Mouse (Mus musculus) hindbrain, embryonic 11.5 days (tissue): ENCODE measurements around the gene Tmem54. TPM values are rescaled to one million over a fixed set of nuclear protein-coding genes. Genes with fewer than 3 reads are reported as not detected.

Experiments
- ATAC-seq: fragments of 200-750 bp; cut with Nextera tagmentation; 2 replicates; pipeline ENCODE4 v1.8.0; 2017; ENCODE audit warnings: mild to moderate bottlenecking, moderate TSS enrichment, moderate library complexity; ENCODE audit not compliant: low FRiP score
- DNase-seq: peaks from one replicate; pipeline ENCODE4 v3.0.0-alpha.2; 2015; ENCODE audit warnings: low spot score
- H3K27ac ChIP-seq: fragments of 300-500 bp; sonication (generic); 2 replicates; pipeline ENCODE4 v1.5.1; 2014; ENCODE audit warnings: mild to moderate bottlenecking, low read depth, low read length
- H3K27me3 ChIP-seq: fragments of 300-500 bp; sonication (generic); 2 replicates; pipeline ENCODE4 v1.6.1; 2014; ENCODE audit warnings: mild to moderate bottlenecking, low read length, moderate library complexity, mixed read lengths; ENCODE audit not compliant: control insufficient read depth, insufficient read depth
- H3K36me3 ChIP-seq: fragments of 300-500 bp; sonication (generic); 2 replicates; pipeline ENCODE4 v1.6.1; 2014; ENCODE audit warnings: mild to moderate bottlenecking, low read length, moderate library complexity, mixed read lengths; ENCODE audit not compliant: control insufficient read depth, insufficient read depth
- H3K4me1 ChIP-seq: fragments of 300-500 bp; sonication (generic); replicated peaks from 2 replicates; pipeline ENCODE4 v1.6.1; 2014; ENCODE audit warnings: low read length, mixed read lengths; ENCODE audit not compliant: control insufficient read depth, insufficient read depth
- H3K4me2 ChIP-seq: fragments of 300-500 bp; sonication (generic); replicated peaks from 2 replicates; pipeline ENCODE4 v1.6.1; 2014; ENCODE audit warnings: mild to moderate bottlenecking, low read depth, low read length
- H3K4me3 ChIP-seq: fragments of 300-500 bp; sonication (generic); 2 replicates; pipeline ENCODE4 v1.5.1; 2014; ENCODE audit warnings: low read depth, low read length
- H3K9ac ChIP-seq: fragments of 300-500 bp; sonication (generic); 2 replicates; pipeline ENCODE4 v1.6.1; 2014; ENCODE audit warnings: low read depth, low read length
- H3K9me3 ChIP-seq: fragments of 300-500 bp; sonication (generic); 2 replicates; pipeline ENCODE4 v1.6.1; 2016; ENCODE audit warnings: low read length; ENCODE audit not compliant: control insufficient read depth
- WGBS: fragments of 180-500 bp; shearing (Covaris S2); extraction: QIAGEN DNeasy Blood & Tissue Kit; methylation state at CpG from one replicate; pipeline ENCODE4 v1.1.7; 2014; 5-methylcytosine and 5-hydroxymethylcytosine counted together
- polyA plus RNA-seq: library from polyadenylated mRNA; unstranded; fragments of >200 nt; fragmentation: Nextera tagmentation; extraction: Ambion mirVana; gene quantifications from 2 replicates; pipeline ENCODE4 v1.2.1, GENCODE M21; 2014

The Tmem54 gene
- polyA plus RNA-seq, 1 experiment from 2014 or later, result 1.4 TPM

GRCm38 (mm10) chr4:129140808-129141207, 35.5 kb downstream of the Tmem54 start:
- no peaks in the 10 kb centered on the region for H3K36me3 ChIP-seq
- DNase-seq (no peak), ATAC-seq (no peak)
- no peak overlapping the region for H3K4me2 ChIP-seq
- H3K4me3 ChIP-seq, result no peak overlapping the region
- WGBS, result 87% methylated on average over 4 of the region's 4 CpGs
- peaks cover 4% of the 10 kb centered on the region for H3K4me1 ChIP-seq
- H3K27ac ChIP-seq, result no peak overlapping the region
- H3K9me3 ChIP-seq, result no peaks in the 10 kb centered on the region
- peaks cover 21% of the 10 kb centered on the region for H3K27me3 ChIP-seq
- H3K9ac ChIP-seq, result no peak overlapping the region

DNA sequence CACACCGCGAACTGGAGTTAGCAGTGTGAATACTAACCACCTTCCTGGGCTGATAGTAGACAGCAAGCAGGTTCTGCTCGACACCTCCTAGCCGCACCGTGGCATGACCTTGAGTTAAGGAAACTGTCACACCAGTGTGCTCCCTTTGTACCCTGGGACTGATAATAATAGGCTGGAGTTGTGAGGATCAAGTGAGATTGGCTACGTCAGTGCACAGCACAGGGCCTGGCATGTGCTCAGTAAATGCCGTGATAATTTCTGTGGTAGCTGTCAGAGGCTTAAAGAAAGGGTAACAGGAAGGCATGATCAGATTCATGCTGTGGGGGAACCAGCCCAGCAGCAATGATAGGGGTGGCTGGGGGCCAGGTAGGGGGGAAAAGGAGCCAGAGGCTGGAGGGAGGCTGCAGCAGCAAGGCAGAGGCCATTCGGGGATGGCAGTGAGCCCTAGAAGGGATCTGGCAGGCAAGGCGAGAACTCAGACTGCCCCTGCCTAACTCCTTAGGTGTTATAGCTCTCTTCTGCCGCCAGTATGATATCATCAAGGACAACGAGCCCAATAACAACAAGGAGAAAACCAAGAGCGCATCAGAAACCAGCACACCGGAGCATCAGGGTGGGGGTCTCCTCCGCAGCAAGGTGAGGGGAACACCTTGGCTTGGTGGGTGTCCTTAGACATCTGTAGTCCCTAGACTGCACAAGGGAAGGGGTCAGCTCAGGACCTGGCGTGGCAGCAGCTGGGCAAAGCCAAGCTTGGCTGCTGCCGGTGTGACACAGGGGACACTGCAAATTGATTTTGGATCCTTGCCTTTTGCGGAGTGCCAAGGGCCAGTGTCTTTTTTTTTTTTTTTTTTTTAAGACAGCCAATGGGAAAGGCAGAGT, 36.5 kb downstream of the Tmem54 start:
- Histone ChIP-seq H3K27ac (no peak overlapping the region), H3K27me3 (peaks cover 17% of the 10 kb centered on the region), H3K36me3 (no peaks in the 10 kb centered on the region), H3K9ac (no peak overlapping the region), H3K4me3 (no peak overlapping the region), H3K4me1 (peaks cover 4% of the 10 kb centered on the region), H3K9me3 (no peaks in the 10 kb centered on the region), H3K4me2 (no peak overlapping the region)
- DNase-seq (no peak), ATAC-seq (no peak)
- 82% methylated on average over 17 of the region's 17 CpGs for WGBS

DNA sequence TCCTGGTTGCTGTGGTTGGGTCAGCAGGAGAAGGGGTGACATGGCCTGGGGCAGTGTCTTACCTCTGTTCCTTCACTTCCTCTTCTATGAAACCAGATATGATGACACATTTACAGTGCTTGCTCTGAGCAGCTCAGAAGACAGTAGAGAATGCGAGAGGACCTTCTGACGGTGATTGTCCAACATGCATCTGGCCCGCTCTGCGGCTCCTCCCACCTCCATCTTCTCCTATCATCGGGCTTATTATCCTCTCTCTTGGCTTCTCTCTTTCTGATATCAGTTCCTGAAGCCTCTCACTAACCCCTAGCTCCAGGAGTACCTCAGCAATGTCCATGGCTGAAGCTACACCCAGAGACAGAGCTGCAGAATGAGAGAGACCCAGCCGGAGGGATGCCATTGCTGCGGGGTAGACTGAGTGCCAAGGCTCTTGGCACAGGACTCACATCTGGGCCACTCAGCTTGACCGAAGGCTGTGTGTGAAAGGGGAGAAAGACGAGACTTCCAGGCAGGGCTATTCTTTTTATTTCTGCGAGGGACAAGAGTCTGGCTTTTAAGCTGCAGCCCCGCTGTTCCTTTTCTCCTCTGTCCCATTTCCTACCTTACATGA, 37.2 kb downstream of the Tmem54 start:
- H3K9me3 ChIP-seq, result no peaks in the 10 kb centered on the region
- no peaks in the 10 kb centered on the region; the same call in 1 of the 2 replicates for H3K4me1 ChIP-seq
- H3K27me3 ChIP-seq, result peaks cover 11% of the 10 kb centered on the region
- no peak overlapping the region for H3K27ac ChIP-seq
- ATAC-seq (no peak), DNase-seq (no peak)
- WGBS, result 89% methylated on average over 11 of the region's 11 CpGs
- H3K4me3 ChIP-seq, result no peak overlapping the region
- H3K36me3 ChIP-seq, result no peaks in the 10 kb centered on the region
- H3K9ac ChIP-seq, result no peak overlapping the region
- no peak overlapping the region for H3K4me2 ChIP-seq

DNA sequence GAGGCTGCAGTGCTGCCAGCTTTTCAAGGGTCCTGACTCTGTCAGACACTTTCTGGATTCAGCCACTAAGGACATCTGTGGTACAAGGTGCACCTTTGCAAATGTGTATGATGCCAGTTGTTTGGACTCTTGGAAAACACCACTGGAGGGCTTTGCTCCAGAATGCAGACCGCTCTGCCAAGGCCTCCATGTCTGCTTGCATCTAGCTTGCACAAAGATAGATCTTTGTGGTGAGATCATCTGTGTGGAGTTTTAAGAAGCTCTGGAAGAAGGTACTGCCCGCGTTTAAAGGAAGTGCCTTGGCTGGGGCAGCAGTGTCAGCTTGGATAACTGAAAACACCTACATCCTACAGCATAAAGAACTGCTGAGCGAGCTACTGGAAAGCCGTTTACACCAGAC, 38.2 kb downstream of the Tmem54 start:
- Histone ChIP-seq H3K36me3 (no peaks in the 10 kb centered on the region), H3K4me3 (no peak overlapping the region), H3K9me3 (no peaks in the 10 kb centered on the region), H3K9ac (no peak overlapping the region), H3K27ac (no peak overlapping the region), H3K27me3 (peaks cover under 1% of the 10 kb centered on the region), H3K4me1 (no peaks in the 10 kb centered on the region; the same call in 1 of the 2 replicates), H3K4me2 (no peak overlapping the region)
- ATAC-seq (no peak), DNase-seq (no peak)
- WGBS, result 88% methylated on average over 5 of the region's 5 CpGs

DNA sequence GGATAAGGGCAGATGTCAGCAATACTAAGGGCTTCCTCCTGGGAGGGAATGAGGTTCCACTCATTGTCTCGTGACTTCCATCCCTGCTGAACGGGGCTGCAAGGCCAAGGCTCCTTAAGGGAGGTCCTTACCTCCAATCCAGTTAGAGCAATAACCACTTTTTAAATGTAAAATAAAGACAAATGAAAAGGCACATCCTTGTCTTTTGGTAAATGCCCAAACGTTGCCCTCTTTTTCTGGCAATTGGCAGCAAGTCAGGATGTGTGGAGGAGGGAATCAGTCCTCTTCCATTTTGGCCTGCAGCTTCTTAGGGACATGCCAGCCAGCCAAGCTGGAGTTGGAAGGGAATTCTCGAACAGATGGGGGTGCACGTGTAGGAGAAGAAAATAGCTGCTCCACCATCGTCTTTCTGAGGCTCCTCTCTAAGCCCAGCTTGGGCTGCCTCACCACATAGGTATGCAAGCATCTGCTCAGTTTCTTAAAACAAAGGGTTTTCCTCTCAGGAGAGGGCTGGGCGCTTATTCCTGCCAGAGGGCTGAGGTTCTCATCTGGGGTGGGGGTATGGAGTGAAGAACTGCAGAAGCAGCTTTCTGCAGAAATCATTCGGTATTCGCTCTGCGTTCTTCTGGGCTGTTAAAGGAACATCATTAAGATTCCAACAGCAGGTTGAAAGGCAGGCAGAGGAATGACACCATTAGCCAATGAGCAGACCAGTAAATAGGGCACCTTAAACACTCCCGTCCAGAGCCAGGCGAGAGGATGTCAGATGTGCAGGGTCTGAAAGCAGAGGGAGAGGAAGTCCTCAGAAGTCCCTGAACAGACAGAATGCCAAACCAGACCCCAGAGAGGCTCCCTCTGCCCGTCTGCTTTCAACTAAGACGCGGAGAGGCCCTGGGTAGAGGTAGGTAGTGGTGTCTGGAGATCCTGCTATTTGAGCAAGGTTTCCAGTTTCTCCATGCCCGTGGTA, 39.3 kb downstream of the Tmem54 start:
- Histone ChIP-seq H3K27ac (no peak overlapping the region), H3K36me3 (no peaks in the 10 kb centered on the region), H3K9me3 (no peaks in the 10 kb centered on the region), H3K4me3 (no peak overlapping the region), H3K9ac (no peak overlapping the region), H3K4me1 (no peaks in the 10 kb centered on the region; the same call in 1 of the 2 replicates), H3K27me3 (no peaks in the 10 kb centered on the region), H3K4me2 (no peak overlapping the region)
- no peak for ATAC-seq
- 71% methylated on average over 16 of the region's 16 CpGs for WGBS
- DNase-seq, result no peak

GRCm38 (mm10) chr4:129145411-129145810, 40.1 kb downstream of the Tmem54 start:
- H3K36me3 ChIP-seq, result no peaks in the 10 kb centered on the region
- no peak for ATAC-seq
- DNase-seq, result no peak
- H3K27ac ChIP-seq, result no peak overlapping the region
- no peak overlapping the region for H3K4me2 ChIP-seq
- no peak overlapping the region for H3K9ac ChIP-seq
- no peaks in the 10 kb centered on the region for H3K27me3 ChIP-seq
- no peaks in the 10 kb centered on the region for H3K9me3 ChIP-seq
- no peaks in the 10 kb centered on the region; the same call in 1 of the 2 replicates for H3K4me1 ChIP-seq
- WGBS, result 75% methylated on average over 4 of the region's 4 CpGs
- no peak overlapping the region for H3K4me3 ChIP-seq

- Histone ChIP-seq H3K27ac (no peak overlapping the region), H3K27me3 (no peaks in the 10 kb centered on the region), H3K9me3 (no peaks in the 10 kb centered on the region), H3K9ac (no peak overlapping the region), H3K4me3 (no peak overlapping the region), H3K36me3 (no peaks in the 10 kb centered on the region), H3K4me1 (no peaks in the 10 kb centered on the region; the same call in 1 of the 2 replicates), H3K4me2 (no peak overlapping the region)
- WGBS, result 83% methylated on average over 4 of the region's 4 CpGs
- no peak for DNase-seq
- ATAC-seq, result no peak
Measured at GRCm38 (mm10) chr4:129145943-129146342, 40.6 kb downstream of the Tmem54 start.

DNA sequence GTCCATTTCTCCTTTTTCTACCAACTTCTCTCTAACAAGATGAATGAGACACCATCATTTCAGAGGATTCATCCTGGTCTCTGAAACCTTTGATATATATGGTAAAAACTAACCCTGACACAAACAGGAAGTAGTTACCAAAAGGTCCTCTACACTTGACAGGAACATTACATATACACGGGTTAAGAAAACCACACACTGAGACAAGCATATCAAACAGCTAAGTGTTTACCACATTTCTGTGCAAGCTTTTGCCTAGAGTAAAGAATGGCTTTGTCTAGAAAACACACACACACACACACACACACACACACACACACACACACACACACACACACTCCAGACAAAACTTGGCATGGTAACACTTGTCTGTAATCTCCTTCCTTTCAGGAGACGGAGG, 41.0 kb downstream of the Tmem54 start:
- H3K9ac ChIP-seq, result no peak overlapping the region
- no peak overlapping the region for H3K4me2 ChIP-seq
- H3K4me1 ChIP-seq, result no peaks in the 10 kb centered on the region; the same call in 1 of the 2 replicates
- ATAC-seq (no peak), DNase-seq (no peak)
- H3K9me3 ChIP-seq, result no peaks in the 10 kb centered on the region
- no peaks in the 10 kb centered on the region for H3K36me3 ChIP-seq
- WGBS, result 75% methylated on average over 2 of the region's 2 CpGs
- H3K27ac ChIP-seq, result no peak overlapping the region
- no peaks in the 10 kb centered on the region for H3K27me3 ChIP-seq
- no peak overlapping the region for H3K4me3 ChIP-seq
